Mouse (Mus musculus) brain, embryonic 14.5 days (tissue): ENCODE data around the gene Hist1h1e.
"Not testable (repeated sequence)": the region's sequence is repeated elsewhere in the genome, so short reads cannot be mapped to it uniquely, and the experiment has no call there.

Experiments
- CTCF ChIP-seq: fragments of 200-500 bp; IDR thresholded peaks from 2 replicates; pipeline ENCODE4 v1.5.1; 2012; ENCODE audit warnings: inconsistent platforms, mild to moderate bottlenecking, moderate library complexity, borderline replicate concordance; ENCODE audit not compliant: insufficient read depth, insufficient read length; ENCODE audit errors: extremely low read depth
- POLR2A ChIP-seq: fragments of 200-500 bp; IDR thresholded peaks from 2 replicates; pipeline ENCODE4 v1.6.1; 2012; ENCODE audit warnings: mild to moderate bottlenecking, inconsistent platforms, borderline replicate concordance; ENCODE audit not compliant: poor library complexity, insufficient read depth, insufficient read length, severe bottlenecking; ENCODE audit errors: extremely low read depth

- TF ChIP-seq CTCF, POLR2A: not testable (repeated sequence)
Measured at GRCm38 (mm10) chr13:23574546-23575170, 47.7 kb downstream of the Hist1h1e start.
